Mouse (Mus musculus) heart, embryonic 12.5 days (tissue): ENCODE measurements at regions not wholly inside any gene's neighbourhood (a gene's known extent, or its start where the extent isn't known, plus 50 kb on each side); places are given as distances from the start of the nearest gene placed in this dataset.

Source experiments
- ATAC-seq: fragments of 200-750 bp; cut with Nextera tagmentation; 2 replicates; pipeline ENCODE4 v1.8.0; 2017; ENCODE audit warnings: moderate TSS enrichment, moderate library complexity; ENCODE audit not compliant: insufficient number of reproducible peaks, low FRiP score
- H3K27ac ChIP-seq: fragments of 300-500 bp; sonication (generic); 2 replicates; pipeline ENCODE4 v1.5.1; 2016; ENCODE audit warnings: mild to moderate bottlenecking, moderate library complexity; ENCODE audit not compliant: poor library complexity, severe bottlenecking
- H3K27me3 ChIP-seq: fragments of 300-500 bp; sonication (generic); replicated peaks from 2 replicates; pipeline ENCODE4 v1.6.1; 2016; ENCODE audit warnings: mild to moderate bottlenecking, moderate library complexity
- H3K36me3 ChIP-seq: fragments of 300-500 bp; sonication (generic); 2 replicates; pipeline ENCODE4 v1.6.1; 2016; ENCODE audit warnings: mild to moderate bottlenecking, moderate library complexity
- H3K4me1 ChIP-seq: fragments of 300-500 bp; sonication (generic); replicated peaks from 2 replicates; pipeline ENCODE4 v1.6.1; 2016; ENCODE audit warnings: mild to moderate bottlenecking
- H3K4me2 ChIP-seq: fragments of 300-500 bp; sonication (generic); 2 replicates; pipeline ENCODE4 v1.6.1; 2016; ENCODE audit warnings: mild to moderate bottlenecking, moderate library complexity
- H3K4me3 ChIP-seq: fragments of 300-500 bp; sonication (generic); 2 replicates; pipeline ENCODE4 v1.5.1; 2016; ENCODE audit warnings: mild to moderate bottlenecking
- H3K9ac ChIP-seq: fragments of 300-500 bp; sonication (generic); 2 replicates; pipeline ENCODE4 v1.6.1; 2016; ENCODE audit warnings: mild to moderate bottlenecking, moderate library complexity
- H3K9me3 ChIP-seq: fragments of 300-500 bp; sonication (generic); replicated peaks from 2 replicates; pipeline ENCODE4 v1.6.1; 2016; ENCODE audit warnings: mild to moderate bottlenecking, moderate library complexity
- whole genome bisulfite sequencing: fragments of 180-500 bp; shearing (Covaris S2); methylation state at CpG from one replicate; pipeline ENCODE4 v1.1.7; 2016; 5-methylcytosine and 5-hydroxymethylcytosine counted together

DNA sequence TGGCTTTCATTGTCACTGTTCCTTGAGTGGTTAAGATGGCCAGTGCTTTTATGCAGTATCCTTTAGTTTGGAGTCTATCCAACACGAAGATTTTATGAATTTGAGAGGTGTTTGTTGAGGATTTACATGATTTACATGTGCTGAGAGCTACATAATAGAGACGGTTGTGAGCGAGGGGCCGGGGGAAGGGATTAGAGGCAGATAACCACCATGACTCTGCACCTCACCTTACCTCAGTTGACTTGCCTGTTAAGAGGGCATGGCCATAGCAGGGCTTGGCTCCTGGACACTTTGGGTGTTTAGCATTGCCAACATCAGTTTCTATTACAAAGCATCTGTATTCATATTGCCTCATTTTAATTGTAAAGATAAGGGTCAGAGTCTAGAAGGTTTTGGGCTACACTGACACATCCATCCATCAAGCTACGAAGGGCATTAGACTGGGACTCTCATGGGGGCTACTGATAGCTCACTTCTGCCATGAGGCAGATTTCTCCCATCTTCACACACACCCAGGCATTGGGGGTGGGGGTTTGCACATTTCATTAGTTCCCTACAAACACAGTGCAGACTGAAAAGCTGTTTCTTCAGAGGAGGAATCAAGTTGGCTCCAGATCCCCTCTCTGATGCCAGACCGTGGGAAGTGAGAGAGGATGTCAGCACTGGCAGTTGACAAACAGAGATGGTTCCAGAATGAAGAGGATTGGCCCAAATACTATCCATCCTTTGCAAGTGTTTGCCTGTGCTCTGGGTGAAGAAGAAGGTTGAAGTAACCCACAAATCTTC is 139.9 kb downstream of the Gm11011 start:
- Histone ChIP-seq H3K27me3 (no peaks in the 10 kb centered on the region), H3K4me2 (no peak overlapping the region), H3K9ac (no peak overlapping the region), H3K27ac (no peak overlapping the region), H3K4me1 (no peaks in the 10 kb centered on the region), H3K9me3 (no peaks in the 10 kb centered on the region), H3K36me3 (no peaks in the 10 kb centered on the region), H3K4me3 (no peak overlapping the region)
- WGBS, result 77% methylated on average over 6 of the region's 6 CpGs
- ATAC-seq, result no peak

DNA sequence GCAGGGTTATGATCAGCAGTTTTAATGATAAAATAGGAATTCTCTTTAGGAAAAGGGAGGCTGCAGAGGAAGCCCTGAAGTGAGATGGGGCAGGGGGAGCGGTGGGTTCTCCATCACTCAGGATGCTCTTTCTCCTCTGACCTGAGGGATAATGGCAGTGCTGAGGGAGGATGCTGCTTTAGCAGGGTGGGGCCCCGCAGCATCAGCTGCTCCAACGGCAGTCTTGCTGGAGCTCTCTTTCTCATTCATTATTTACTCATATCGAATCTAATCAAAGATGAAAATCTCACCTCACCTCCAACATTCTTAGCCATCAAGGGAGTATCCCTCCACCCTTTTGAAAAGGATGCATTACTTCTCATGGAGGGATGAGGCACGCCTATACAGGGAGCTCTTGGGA is 141.7 kb downstream of the Gm11011 start:
- no peaks in the 10 kb centered on the region for H3K27me3 ChIP-seq
- ATAC-seq, result no peak
- H3K9me3 ChIP-seq, result no peaks in the 10 kb centered on the region
- H3K4me3 ChIP-seq, result no peak overlapping the region
- no peaks in the 10 kb centered on the region for H3K36me3 ChIP-seq
- no peak overlapping the region for H3K4me2 ChIP-seq
- no peaks in the 10 kb centered on the region for H3K4me1 ChIP-seq
- H3K27ac ChIP-seq, result no peak overlapping the region
- no peak overlapping the region for H3K9ac ChIP-seq
- WGBS, result 70% methylated on average over 5 of the region's 5 CpGs

GRCm38 (mm10) chr2:169445371-169445770 is 142.2 kb downstream of the Gm11011 start:
- no peak overlapping the region for H3K4me2 ChIP-seq
- no peak overlapping the region for H3K9ac ChIP-seq
- H3K27me3 ChIP-seq, result no peaks in the 10 kb centered on the region
- H3K4me1 ChIP-seq, result no peaks in the 10 kb centered on the region
- H3K27ac ChIP-seq, result no peak overlapping the region
- no peaks in the 10 kb centered on the region for H3K36me3 ChIP-seq
- no peak for ATAC-seq
- 87% methylated on average over 12 of the region's 12 CpGs for WGBS
- H3K9me3 ChIP-seq, result no peaks in the 10 kb centered on the region
- H3K4me3 ChIP-seq, result no peak overlapping the region

DNA sequence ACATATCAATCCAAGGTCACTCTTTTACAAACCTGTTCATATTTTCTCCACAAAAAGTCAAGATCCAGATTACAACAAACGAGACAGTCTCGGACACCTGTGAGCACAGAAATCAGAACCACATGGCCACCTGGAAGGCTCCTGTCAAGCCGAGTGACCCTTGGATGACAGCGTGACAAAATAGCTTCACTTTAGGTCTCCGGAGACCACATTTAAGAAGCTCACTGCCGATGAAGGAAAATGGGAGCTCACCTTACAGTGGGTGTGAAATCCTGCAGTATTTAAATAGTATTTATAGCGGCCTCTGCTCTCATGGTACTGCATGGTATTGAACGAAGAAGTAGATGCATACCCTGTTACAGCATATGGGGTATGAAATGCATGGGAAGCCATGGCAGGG is 144.3 kb downstream of the Gm11011 start:
- Histone ChIP-seq H3K36me3 (no peaks in the 10 kb centered on the region), H3K4me2 (no peak overlapping the region), H3K9ac (no peak overlapping the region), H3K27ac (no peak overlapping the region), H3K4me3 (no peak overlapping the region), H3K4me1 (no peaks in the 10 kb centered on the region), H3K27me3 (no peaks in the 10 kb centered on the region), H3K9me3 (no peaks in the 10 kb centered on the region)
- ATAC-seq, result no peak
- 80% methylated on average over 8 of the region's 8 CpGs for WGBS

GRCm38 (mm10) chr2:169431516-169431915 is 156.0 kb downstream of the Gm11011 start:
- Histone ChIP-seq H3K4me3 (no peak overlapping the region), H3K27me3 (no peaks in the 10 kb centered on the region), H3K9ac (no peak overlapping the region), H3K4me2 (no peak overlapping the region), H3K36me3 (no peaks in the 10 kb centered on the region), H3K9me3 (no peaks in the 10 kb centered on the region), H3K4me1 (no peaks in the 10 kb centered on the region), H3K27ac (no peak overlapping the region)
- ATAC-seq, result no peak
- 88% methylated on average over 8 of the region's 8 CpGs for WGBS

DNA sequence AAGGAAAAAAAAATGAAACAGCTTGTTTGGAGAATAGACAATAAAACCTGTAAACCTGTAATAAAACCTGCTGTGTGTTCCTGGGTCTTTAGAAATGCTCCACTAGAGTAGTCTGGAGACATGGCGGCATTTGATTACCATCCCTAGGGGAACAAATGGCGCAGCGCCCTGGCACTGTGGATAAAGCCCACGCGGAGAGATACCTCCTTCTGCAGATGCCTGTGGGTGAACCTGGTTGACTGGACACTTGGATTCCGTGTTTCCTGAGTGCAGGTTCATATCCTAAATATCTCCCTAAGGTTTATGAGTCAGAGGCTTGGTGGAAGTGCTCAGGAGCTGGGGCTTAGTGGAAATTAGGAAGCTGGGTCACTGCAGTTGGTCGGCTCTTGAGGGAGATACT is 158.1 kb downstream of the Gm11011 start:
- Histone ChIP-seq H3K36me3 (no peaks in the 10 kb centered on the region), H3K27ac (no peak overlapping the region), H3K9ac (no peak overlapping the region), H3K27me3 (no peaks in the 10 kb centered on the region), H3K9me3 (no peaks in the 10 kb centered on the region), H3K4me3 (no peak overlapping the region), H3K4me1 (no peaks in the 10 kb centered on the region), H3K4me2 (no peak overlapping the region)
- 85% methylated on average over 7 of the region's 7 CpGs for whole genome bisulfite sequencing
- no peak for ATAC-seq

DNA sequence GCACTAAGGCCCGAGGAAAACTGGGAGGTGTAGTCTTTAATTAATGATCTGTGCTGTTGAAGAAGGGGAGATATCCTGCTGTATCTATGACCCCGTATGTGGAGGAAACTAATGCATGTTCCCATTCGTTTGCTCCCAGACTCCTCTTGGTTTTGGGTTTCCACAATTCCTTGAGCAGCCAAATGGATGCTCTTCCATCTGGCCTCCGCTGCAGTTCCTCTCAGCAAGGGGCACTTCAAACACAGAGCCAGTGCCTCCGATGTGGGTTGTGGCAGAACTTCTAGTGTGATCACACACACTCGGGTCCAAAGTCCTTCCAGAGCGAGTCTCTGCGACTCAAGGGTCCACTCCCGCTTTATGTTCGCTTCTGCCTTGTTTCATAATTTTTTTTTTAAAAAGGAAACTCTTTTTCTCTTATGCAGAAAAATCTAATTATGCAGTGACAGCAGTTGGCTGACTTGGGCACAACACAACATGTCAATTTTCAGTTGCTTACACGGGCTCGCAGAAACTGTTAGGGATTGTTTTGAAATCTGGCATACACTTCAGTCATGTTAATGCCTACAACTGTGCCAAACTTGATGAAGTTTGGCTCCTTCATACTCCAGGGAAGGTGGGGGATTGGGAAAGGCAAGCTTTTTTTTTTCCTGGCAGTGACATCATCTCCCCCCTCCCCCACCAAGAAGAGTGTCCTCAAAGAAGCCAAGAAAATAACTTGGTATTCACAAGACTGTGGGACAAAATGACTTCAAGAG is 163.2 kb downstream of the Gm11011 start:
- Histone ChIP-seq H3K27me3 (no peaks in the 10 kb centered on the region), H3K9ac (no peak overlapping the region), H3K9me3 (no peaks in the 10 kb centered on the region), H3K27ac (no peak overlapping the region), H3K4me2 (no peak overlapping the region), H3K36me3 (no peaks in the 10 kb centered on the region), H3K4me3 (no peak overlapping the region), H3K4me1 (no peaks in the 10 kb centered on the region)
- WGBS, result 71% methylated on average over 12 of the region's 12 CpGs
- ATAC-seq, result no peak

DNA sequence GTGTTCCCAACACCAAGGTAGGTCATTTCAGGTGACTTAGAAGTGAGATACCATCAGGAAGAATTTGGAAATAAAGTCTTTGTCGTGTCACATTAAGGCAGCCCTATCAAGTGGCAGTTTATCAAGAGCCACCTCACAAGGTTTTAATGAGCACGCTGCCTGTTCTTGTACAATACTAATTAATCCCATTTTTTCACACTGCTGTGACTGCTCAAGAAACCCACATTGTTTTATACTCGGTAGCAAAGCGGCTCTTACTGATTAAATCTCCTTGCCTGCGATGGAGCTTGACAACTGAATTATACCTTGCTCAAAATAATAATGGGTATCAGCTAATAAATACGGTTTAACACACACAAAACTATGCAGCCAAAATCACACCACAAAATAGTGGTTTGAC is 175.2 kb downstream of the Gm11011 start:
- no peaks in the 10 kb centered on the region for H3K27me3 ChIP-seq
- ATAC-seq, result no peak
- 74% methylated on average over 6 of the region's 6 CpGs for WGBS
- H3K4me3 ChIP-seq, result no peak overlapping the region
- H3K36me3 ChIP-seq, result no peaks in the 10 kb centered on the region
- H3K9ac ChIP-seq, result no peak overlapping the region
- H3K4me2 ChIP-seq, result no peak overlapping the region
- H3K27ac ChIP-seq, result no peak overlapping the region
- peaks cover under 1% of the 10 kb centered on the region; the same call in 1 of the 2 replicates for H3K9me3 ChIP-seq
- H3K4me1 ChIP-seq, result no peaks in the 10 kb centered on the region

GRCm38 (mm10) chr2:169410080-169410479 is 177.5 kb downstream of the Gm11011 start:
- no peak overlapping the region for H3K27ac ChIP-seq
- H3K36me3 ChIP-seq, result no peaks in the 10 kb centered on the region
- H3K9me3 ChIP-seq, result peaks cover 8% of the 10 kb centered on the region
- no peak overlapping the region for H3K9ac ChIP-seq
- WGBS, result 56% methylated on average over 3 of the region's 3 CpGs
- no peak for ATAC-seq
- H3K4me2 ChIP-seq, result no peak overlapping the region
- no peaks in the 10 kb centered on the region for H3K27me3 ChIP-seq
- H3K4me1 ChIP-seq, result no peaks in the 10 kb centered on the region
- no peak overlapping the region for H3K4me3 ChIP-seq

DNA sequence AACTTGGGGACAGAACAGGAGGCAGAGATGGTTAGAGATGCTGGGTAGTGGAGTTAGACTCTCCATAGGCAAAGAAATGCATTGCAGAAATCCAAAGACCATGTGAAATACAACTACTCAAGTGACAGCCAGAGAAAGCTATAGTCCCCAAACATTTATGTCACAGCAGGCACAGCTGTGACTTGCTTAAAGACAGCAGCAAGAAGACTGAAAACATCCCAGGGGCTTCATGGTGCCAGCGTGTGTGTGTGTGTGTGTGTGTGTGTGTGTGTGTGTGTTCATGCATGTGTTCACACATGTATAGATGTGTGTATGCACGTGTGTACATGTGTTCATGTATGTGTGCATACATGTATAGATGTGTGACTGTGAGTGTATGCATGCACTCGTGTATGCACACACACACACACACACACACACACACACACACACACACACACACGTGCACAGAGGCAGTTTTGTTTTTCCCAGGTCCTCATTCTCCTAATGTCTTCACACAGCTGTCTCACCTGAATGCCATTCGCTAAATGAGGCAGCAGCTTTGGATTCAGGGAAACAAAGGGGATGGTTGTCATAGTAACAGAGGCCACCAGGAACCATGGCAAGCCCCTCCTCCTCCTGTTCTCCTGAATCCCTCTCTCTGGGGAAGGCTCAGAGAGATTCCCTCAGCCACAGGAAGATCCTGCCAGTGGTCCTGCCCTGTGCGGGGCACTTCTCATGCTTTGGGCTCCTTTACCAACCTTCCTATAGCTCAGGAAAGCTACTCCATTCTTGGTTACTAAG is 182.4 kb downstream of the Gm11011 start:
- H3K4me1 ChIP-seq, result no peaks in the 10 kb centered on the region
- H3K27me3 ChIP-seq, result no peaks in the 10 kb centered on the region
- no peak overlapping the region for H3K4me2 ChIP-seq
- H3K36me3 ChIP-seq, result no peaks in the 10 kb centered on the region
- H3K27ac ChIP-seq, result no peak overlapping the region
- no peak overlapping the region for H3K9ac ChIP-seq
- H3K4me3 ChIP-seq, result no peak overlapping the region
- 35% methylated on average over 6 of the region's 6 CpGs for WGBS
- ATAC-seq, result no peak
- H3K9me3 ChIP-seq, result peaks cover 12% of the 10 kb centered on the region

- Histone ChIP-seq H3K4me2 (no peak overlapping the region), H3K9ac (no peak overlapping the region), H3K27ac (no peak overlapping the region), H3K36me3 (no peaks in the 10 kb centered on the region), H3K4me3 (no peak overlapping the region), H3K4me1 (no peaks in the 10 kb centered on the region), H3K27me3 (no peaks in the 10 kb centered on the region), H3K9me3 (0 out of 2 replicates have a peak, but pooled peaks cover under 1% of the 10 kb centered on the region)
- ATAC-seq, result no peak
- WGBS, result 81% methylated on average over 6 of the region's 6 CpGs
Observed at GRCm38 (mm10) chr2:169397758-169398157, 189.8 kb downstream of the Gm11011 start.
